Mouse (Mus musculus) ES-E14 (cell line): ENCODE data around the gene Pgap2. TPM values are rescaled to one million over a fixed set of nuclear protein-coding genes. Genes with fewer than 3 reads are reported as not detected.

Experiments used
- DNase-seq: peaks from one replicate; pipeline ENCODE4 v3.0.0-alpha.2; 2013; ENCODE audit warnings: low read depth, low spot score
- H3K27ac ChIP-seq: 2 replicates; pipeline ENCODE4 v1.5.1; 2012; ENCODE audit warnings: low read depth, mild to moderate bottlenecking, low read length, moderate library complexity, mixed read lengths; ENCODE audit not compliant: poor library complexity, insufficient read depth, severe bottlenecking
- H3K36me3 ChIP-seq: 2 replicates; pipeline ENCODE4 v1.6.1; 2012; ENCODE audit warnings: mild to moderate bottlenecking, low read length, moderate library complexity, mixed read lengths; ENCODE audit not compliant: control insufficient read depth, poor library complexity, insufficient read depth, severe bottlenecking
- H3K4me1 ChIP-seq, 2 experiments: fragments of 150-350 bp in 1 of 2; sonication (generic) in 1 of 2; 2 replicates each; pipeline ENCODE4 v1.6.1; 2012; ENCODE audit warnings: low read length in 2 of 2, mild to moderate bottlenecking in 1 of 2, mixed read lengths in 1 of 2; ENCODE audit not compliant: control insufficient read depth in 2 of 2, insufficient read depth in 2 of 2, poor library complexity in 1 of 2
- H3K4me3 ChIP-seq, 2 experiments: fragments of 150-350 bp in 1 of 2; sonication (generic) in 1 of 2; 2 replicates each; pipeline ENCODE4 v1.5.1; 2012; ENCODE audit warnings: low read length in 2 of 2, low read depth in 1 of 2, mild to moderate bottlenecking in 1 of 2, mixed read lengths in 1 of 2; ENCODE audit not compliant: insufficient read depth in 1 of 2, poor library complexity in 1 of 2, severe bottlenecking in 1 of 2
- H3K9ac ChIP-seq: 2 replicates; pipeline ENCODE4 v1.6.1; 2012; ENCODE audit warnings: low read depth, mild to moderate bottlenecking, low read length, mixed read lengths; ENCODE audit not compliant: poor library complexity, insufficient read depth, severe bottlenecking
- H3K9me3 ChIP-seq: fragments of 150-350 bp; sonication (generic); 2 replicates; pipeline ENCODE4 v1.6.1; 2012; ENCODE audit warnings: low read depth, mild to moderate bottlenecking, low read length; ENCODE audit not compliant: control insufficient read depth, insufficient read depth
- CHD2 ChIP-seq: IDR thresholded peaks from 2 replicates; pipeline ENCODE4 v1.6.1; 2014; ENCODE audit warnings: mild to moderate bottlenecking, low read depth, low read length, inconsistent platforms
- HCFC1 ChIP-seq: IDR thresholded peaks from 2 replicates; pipeline ENCODE4 v1.6.1; 2012; ENCODE audit warnings: low read length, inconsistent platforms, borderline replicate concordance; ENCODE audit not compliant: insufficient read depth
- MAFK ChIP-seq: IDR thresholded peaks from 2 replicates; pipeline ENCODE4 v1.6.1; 2014; ENCODE audit warnings: mild to moderate bottlenecking, low read depth, low read length, inconsistent platforms; ENCODE audit not compliant: insufficient read depth
- ZC3H11A ChIP-seq: IDR thresholded peaks from 2 replicates; pipeline ENCODE4 v1.6.1; 2012; ENCODE audit warnings: low read depth, mild to moderate bottlenecking, inconsistent platforms, low read length, borderline replicate concordance
- ZNF384 ChIP-seq: IDR thresholded peaks from 2 replicates; pipeline ENCODE4 v1.6.1; 2012; ENCODE audit warnings: low read depth, low read length, inconsistent platforms
- in situ Hi-C, 2 experiments: fragments of 600-800 bp; cut with MboI; formaldehyde crosslinking; loops; one replicate each; pipeline ENCODE4 v1.15.1; 2025; ENCODE audit warnings: low sequenced_read_pairs in 2 of 2, inconsistent platforms in 1 of 2; ENCODE audit not compliant: unreplicated experiment in 2 of 2
- total RNA-seq: library from RNA; depleted of rRNA; stranded (reverse); fragments of 300-350 nt; gene quantifications from 2 replicates; pipeline ENCODE4 v1.2.3, GENCODE M21; 2012

Pgap2 gene
- total RNA-seq, 1 experiment = 24.0 TPM

GRCm38 (mm10) chr7:102249896-102250630 is 40.1 kb downstream of the Pgap2 start:
- DNase-seq = peak; percentile 43
- Histone ChIP-seq H3K27ac (peak overlapping the region; percentile 70), H3K36me3 (no peaks in the 10 kb centered on the region), H3K4me1 (peaks cover 0 to 18% of the 10 kb centered on the region in 2 experiments; a peak in 2 of 4 replicates), H3K9ac (peak overlapping the region; percentile 85), H3K4me3 (peak overlapping the region; percentile 88 to 92), H3K9me3 (no peaks in the 10 kb centered on the region)
- in situ Hi-C loops = loop anchor here in 1 of 2 experiments (10.0 kb wide), 1 partner anchor 175 kb away; no protein-coding TSS in a partner anchor
- no peak for TF ChIP-seq MAFK
- no peak for TF ChIP-seq ZNF384
- TF ChIP-seq HCFC1 = no peak
- no peak for TF ChIP-seq CHD2
- no peak for TF ChIP-seq ZC3H11A

GRCm38 (mm10) chr7:102250631-102251214 is 40.7 kb downstream of the Pgap2 start:
- peak overlapping the region; percentile 88 to 92 for H3K4me3 ChIP-seq
- H3K9ac ChIP-seq = peak overlapping the region; percentile 85
- H3K27ac ChIP-seq = peak overlapping the region; percentile 70
- no peaks in the 10 kb centered on the region for H3K36me3 ChIP-seq
- peak; percentile 47 for DNase-seq
- in situ Hi-C loops = loop anchor here in 1 of 2 experiments (10.0 kb wide), 1 partner anchor 174 kb away; no protein-coding TSS in a partner anchor
- no peaks in the 10 kb centered on the region for H3K9me3 ChIP-seq
- TF ChIP-seq ZC3H11A = no peak
- no peak for TF ChIP-seq MAFK
- TF ChIP-seq HCFC1 = 0 out of 2 replicates have a peak, but pooled peaks have one; percentile 0
- peaks cover 0 to 17% of the 10 kb centered on the region in 2 experiments; a peak in 2 of 4 replicates for H3K4me1 ChIP-seq

GRCm38 (mm10) chr7:102253631-102254030 is 43.6 kb downstream of the Pgap2 start:
- Histone ChIP-seq H3K4me1 (peaks cover 0 to 7% of the 10 kb centered on the region in 2 experiments; a peak in 1 of 4 replicates), H3K27ac (no peak overlapping the region), H3K9me3 (no peaks in the 10 kb centered on the region), H3K9ac (no peak overlapping the region), H3K4me3 (no peak overlapping the region), H3K36me3 (no peaks in the 10 kb centered on the region)
- DNase-seq = no peak
- TF ChIP-seq HCFC1 = no peak
- in situ Hi-C loops = loop anchor here in 1 of 2 experiments (10.0 kb wide), 1 partner anchor 171 kb away; no protein-coding TSS in a partner anchor

GRCm38 (mm10) chr7:102255954-102256353 is 45.9 kb downstream of the Pgap2 start, which contains the start of gene Rhog:
Gene Rhog (minus strand): TSS chr7:102256054.
- Histone ChIP-seq H3K4me1 (peaks cover 0 to 2% of the 10 kb centered on the region in 2 experiments; a peak in 1 of 4 replicates), H3K4me3 (no peak within 1 kb of the TSS)
- DNase-seq = no peak

More at GRCm38 (mm10) chr7:102255954-102256353, 45.9 kb downstream of the Pgap2 start, which contains the start of gene Rhog:
- TF ChIP-seq ZC3H11A = no peak
- TF ChIP-seq HCFC1 = no peak
- TF ChIP-seq MAFK = no peak
- TF ChIP-seq CHD2 = no peak
- TF ChIP-seq ZNF384 = no peak
- H3K27ac ChIP-seq = no peak within 1 kb of the TSS
- no peaks in the 10 kb centered on the region for H3K36me3 ChIP-seq
- no peaks in the 10 kb centered on the region for H3K9me3 ChIP-seq
- in situ Hi-C loops = loop anchor here in 1 of 2 experiments (10.0 kb wide), 1 partner anchor 169 kb away; no protein-coding TSS in a partner anchor
- no peak within 1 kb of the TSS for H3K9ac ChIP-seq
